Mouse (Mus musculus): ENCODE measurements around the gene Ddx46. TPM values are rescaled to one million over a fixed set of nuclear protein-coding genes. Genes with fewer than 3 reads are reported as not detected.
A peak's percentile ranks its signal among the peaks of the same experiment; 100 is the strongest.
"Not testable (repeated sequence)": the region's sequence is repeated elsewhere in the genome, so short reads cannot be mapped to it uniquely, and the experiment has no call there.

The Ddx46 gene
- polyA plus RNA-seq, 1 experiment: 10.4 TPM

DNA sequence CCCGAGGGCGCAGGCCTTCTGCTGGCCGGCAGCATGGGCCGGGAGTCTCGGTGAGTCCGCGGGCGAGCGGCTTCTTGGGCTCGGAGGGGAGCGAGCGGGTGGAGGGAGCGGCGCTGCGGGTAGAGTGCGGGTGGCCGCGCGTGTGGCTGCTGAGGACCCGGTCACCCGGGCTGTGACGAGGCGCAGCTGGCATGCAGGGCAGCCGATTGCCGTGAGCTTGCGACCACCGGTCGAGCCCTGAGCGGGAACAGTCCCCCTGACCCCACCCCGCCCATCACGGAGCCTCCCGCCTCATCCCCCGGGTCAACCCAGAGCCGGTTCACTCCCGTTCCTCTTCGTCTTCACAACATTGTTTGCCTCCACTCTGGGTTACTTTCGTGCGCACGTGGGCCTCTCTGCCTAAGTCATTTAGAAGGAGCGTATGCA is 332 bp downstream of the Ddx46 start:
- TF ChIP-seq CTCF (IDR thresholded peaks at IDR 0.05; ENCODE audit: extremely low read depth, insufficient read depth, insufficient read length, insufficient replicate concordance): no peak
- TF ChIP-seq POLR2A (IDR thresholded peaks at IDR 0.05; ENCODE audit: low read depth, low read length): no peak
- Histone ChIP-seq H3K4me3 (ENCODE audit: extremely low read depth, insufficient read depth, insufficient read length) (peak overlapping the region; percentile 98), H3K36me3 (ENCODE audit: control insufficient read depth, insufficient read depth, low read length) (peaks cover 11% of the 10 kb centered on the region), H3K27me3 (ENCODE audit: control insufficient read depth, insufficient read depth, low read length) (no peaks in the 10 kb centered on the region), H3K4me1 (ENCODE audit: control insufficient read depth, insufficient read depth, insufficient read length) (peaks cover 5% of the 10 kb centered on the region; the same call in 1 of the 2 replicates), H3K27ac (ENCODE audit: insufficient read depth, low read length) (peak overlapping the region; percentile 82)
- no peak for DNase-seq (ENCODE audit: low read depth in 1 of 2, low spot score in 2 of 2)
- 1% methylated on average over 40 of the region's 40 CpGs for WGBS

DNA sequence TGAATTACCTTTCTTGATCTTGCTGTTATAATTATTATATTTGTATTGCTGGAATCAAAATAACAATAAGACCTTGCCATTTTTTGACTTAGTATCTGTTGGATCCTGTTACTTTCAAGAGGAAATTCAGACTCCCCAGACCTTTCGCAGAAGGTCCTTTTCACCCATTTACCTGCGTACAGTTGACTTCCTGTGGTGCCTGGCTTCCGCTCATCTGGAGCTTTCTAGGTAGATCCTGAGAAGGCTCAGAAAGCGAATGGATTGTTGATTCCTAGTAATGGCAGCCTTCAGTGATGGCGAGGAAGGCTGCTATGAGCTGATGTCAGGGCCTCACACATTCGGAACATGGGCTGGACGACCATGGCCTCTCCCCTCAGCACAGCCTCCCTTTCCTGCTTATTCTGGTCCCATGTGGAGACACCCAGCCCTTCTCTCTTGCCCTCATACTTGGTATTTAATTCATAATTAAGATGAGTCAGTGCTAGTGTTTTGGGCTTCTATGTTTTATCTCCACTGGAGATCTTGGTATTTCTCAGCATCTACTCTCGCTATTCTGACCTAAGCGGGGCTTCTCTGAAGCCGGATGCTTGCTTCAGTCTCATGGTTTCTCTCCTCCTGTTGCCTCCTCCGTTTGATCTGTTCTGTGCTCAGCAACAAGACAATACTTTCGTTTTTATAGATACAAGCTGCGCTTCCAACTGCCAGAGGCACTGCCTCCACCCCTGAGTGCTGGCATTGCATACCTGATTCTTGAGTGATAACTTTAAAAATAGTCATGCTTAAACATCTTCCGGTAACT is 1.6 kb downstream of the Ddx46 start:
- Histone ChIP-seq H3K4me3 (ENCODE audit: extremely low read depth, insufficient read depth, insufficient read length) (no peak overlapping the region), H3K27ac (ENCODE audit: insufficient read depth, low read length) (no peak overlapping the region), H3K36me3 (ENCODE audit: control insufficient read depth, insufficient read depth, low read length) (peaks cover 12% of the 10 kb centered on the region), H3K27me3 (ENCODE audit: control insufficient read depth, insufficient read depth, low read length) (no peaks in the 10 kb centered on the region), H3K4me1 (ENCODE audit: control insufficient read depth, insufficient read depth, insufficient read length) (peaks cover 5% of the 10 kb centered on the region; the same call in 1 of the 2 replicates)
- no peak for TF ChIP-seq CTCF (IDR thresholded peaks at IDR 0.05; ENCODE audit: extremely low read depth, insufficient read depth, insufficient read length, insufficient replicate concordance)
- TF ChIP-seq POLR2A (IDR thresholded peaks at IDR 0.05; ENCODE audit: low read depth, low read length): no peak
- WGBS: 86% methylated on average over 14 of the region's 14 CpGs
- no peak for DNase-seq (ENCODE audit: low read depth in 1 of 2, low spot score in 2 of 2)

DNA sequence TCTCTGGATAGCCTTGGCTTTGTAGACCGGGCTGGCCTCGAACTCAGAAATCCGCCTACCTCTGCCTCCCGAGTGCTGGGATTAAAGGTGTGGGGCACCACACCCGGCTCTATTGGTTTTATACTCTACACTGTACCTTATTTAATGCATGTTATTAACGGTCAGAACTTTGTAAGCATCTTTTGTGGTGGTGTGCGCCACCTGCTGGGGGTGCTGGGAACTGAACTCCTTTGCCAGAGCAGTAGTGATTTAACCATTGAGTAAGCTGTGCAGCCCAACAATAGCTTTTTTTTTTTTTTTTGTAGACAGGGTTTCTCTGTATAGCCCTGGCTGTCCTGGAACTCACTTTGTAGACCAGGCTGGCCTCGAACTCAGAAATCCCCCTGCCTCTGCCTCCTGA is 5.7 kb downstream of the Ddx46 start:
- peaks cover 13% of the 10 kb centered on the region for H3K36me3 ChIP-seq (ENCODE audit: control insufficient read depth, insufficient read depth, low read length)
- not testable (repeated sequence) for H3K27me3 ChIP-seq (ENCODE audit: control insufficient read depth, insufficient read depth, low read length); H3K4me1 ChIP-seq (ENCODE audit: control insufficient read depth, insufficient read depth, insufficient read length); H3K27ac ChIP-seq (ENCODE audit: insufficient read depth, low read length); H3K4me3 ChIP-seq (ENCODE audit: extremely low read depth, insufficient read depth, insufficient read length)
- DNase-seq (ENCODE audit: low read depth in 1 of 2, low spot score in 2 of 2): peak; percentile 51 to 75
- WGBS: 44% methylated on average over 8 of the region's 8 CpGs
- TF ChIP-seq CTCF (IDR thresholded peaks at IDR 0.05; ENCODE audit: extremely low read depth, insufficient read depth, insufficient read length, insufficient replicate concordance): peak; percentile 78; the same call in 1 of the 2 replicates

DNA sequence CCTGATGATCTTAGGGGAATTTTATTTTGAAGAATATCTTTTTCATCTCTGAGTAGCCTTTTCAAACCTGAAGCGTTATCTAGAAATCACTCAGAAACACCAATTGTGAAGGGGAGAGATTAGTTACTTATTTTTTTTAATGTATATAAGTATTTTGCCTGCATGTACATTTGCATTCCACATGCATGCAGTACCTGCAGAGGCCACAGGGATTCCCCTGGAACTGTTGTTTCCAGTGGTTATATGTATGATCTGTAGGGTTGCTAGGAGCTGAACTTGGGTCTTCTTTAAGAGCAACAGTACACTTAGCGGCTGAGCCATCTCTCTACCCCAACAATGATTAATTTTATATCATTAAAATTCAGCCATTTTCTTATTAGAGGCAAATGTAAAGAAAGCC is 9.7 kb downstream of the Ddx46 start:
- H3K36me3 ChIP-seq (ENCODE audit: control insufficient read depth, insufficient read depth, low read length): peaks cover 36% of the 10 kb centered on the region
- TF ChIP-seq CTCF (IDR thresholded peaks at IDR 0.05; ENCODE audit: extremely low read depth, insufficient read depth, insufficient read length, insufficient replicate concordance): no peak
- TF ChIP-seq POLR2A (IDR thresholded peaks at IDR 0.05; ENCODE audit: low read depth, low read length): no peak
- no peak for DNase-seq (ENCODE audit: low read depth in 1 of 2, low spot score in 2 of 2)
- H3K4me3 ChIP-seq (ENCODE audit: extremely low read depth, insufficient read depth, insufficient read length): no peak overlapping the region
- H3K27ac ChIP-seq (ENCODE audit: insufficient read depth, low read length): no peak overlapping the region
- H3K4me1 ChIP-seq (ENCODE audit: control insufficient read depth, insufficient read depth, insufficient read length): no peaks in the 10 kb centered on the region
- no peaks in the 10 kb centered on the region for H3K27me3 ChIP-seq (ENCODE audit: control insufficient read depth, insufficient read depth, low read length)
- 98% methylated on average over 2 of the region's 2 CpGs for WGBS

DNA sequence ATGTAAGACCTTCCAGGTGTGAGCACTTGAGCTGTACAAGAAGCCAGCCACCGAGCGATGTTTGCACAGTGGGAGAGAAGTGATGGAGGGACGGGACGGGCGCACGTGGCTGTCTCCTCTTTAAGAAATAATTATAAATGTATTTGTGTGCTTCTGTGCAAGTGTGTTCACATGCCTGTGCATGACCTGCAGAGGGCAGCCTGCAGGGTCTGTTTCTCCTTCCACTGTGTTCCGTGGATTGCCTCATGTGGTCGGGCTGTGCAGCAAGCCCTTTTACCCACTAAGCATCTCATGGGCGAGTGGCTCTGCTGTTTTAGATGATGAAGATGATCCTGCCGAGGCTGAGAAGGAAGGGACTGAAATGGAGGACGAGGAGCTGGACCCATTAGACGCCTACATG is 15.3 kb downstream of the Ddx46 start:
- no peak overlapping the region for H3K27ac ChIP-seq (ENCODE audit: insufficient read depth, low read length)
- H3K4me3 ChIP-seq (ENCODE audit: extremely low read depth, insufficient read depth, insufficient read length): no peak overlapping the region
- no peak for DNase-seq (ENCODE audit: low read depth in 1 of 2, low spot score in 2 of 2)
- 94% methylated on average over 12 of the region's 12 CpGs for WGBS
- no peaks in the 10 kb centered on the region for H3K4me1 ChIP-seq (ENCODE audit: control insufficient read depth, insufficient read depth, insufficient read length)
- TF ChIP-seq POLR2A (IDR thresholded peaks at IDR 0.05; ENCODE audit: low read depth, low read length) (no peak), CTCF (IDR thresholded peaks at IDR 0.05; ENCODE audit: extremely low read depth, insufficient read depth, insufficient read length, insufficient replicate concordance) (no peak)
- H3K36me3 ChIP-seq (ENCODE audit: control insufficient read depth, insufficient read depth, low read length): peaks cover 74% of the 10 kb centered on the region
- H3K27me3 ChIP-seq (ENCODE audit: control insufficient read depth, insufficient read depth, low read length): no peaks in the 10 kb centered on the region

DNA sequence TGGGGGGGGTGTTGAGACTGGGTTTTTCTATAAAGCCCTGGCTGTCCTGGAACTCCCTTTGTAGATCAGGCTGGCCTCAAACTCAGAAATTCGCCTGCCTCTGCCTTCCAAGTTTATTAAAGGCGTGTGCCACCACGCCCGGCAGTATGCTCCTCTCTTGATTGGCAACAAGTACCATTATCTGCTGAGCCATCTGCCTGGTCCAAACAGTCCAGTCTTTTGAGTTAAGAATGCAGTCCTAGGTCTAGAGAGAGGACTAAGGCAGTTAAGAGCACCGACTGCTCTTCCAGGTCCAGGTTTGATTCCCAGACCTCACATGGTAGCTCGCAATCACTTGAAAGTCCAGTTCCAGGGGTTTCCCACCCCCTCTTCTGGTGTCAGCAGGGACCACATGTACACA is 16.2 kb downstream of the Ddx46 start:
- 86% methylated on average over 6 of the region's 6 CpGs for WGBS
- no peak for DNase-seq (ENCODE audit: low read depth in 1 of 2, low spot score in 2 of 2)
- no peaks in the 10 kb centered on the region for H3K4me1 ChIP-seq (ENCODE audit: control insufficient read depth, insufficient read depth, insufficient read length)
- no peak for TF ChIP-seq CTCF (IDR thresholded peaks at IDR 0.05; ENCODE audit: extremely low read depth, insufficient read depth, insufficient read length, insufficient replicate concordance)
- no peak for TF ChIP-seq POLR2A (IDR thresholded peaks at IDR 0.05; ENCODE audit: low read depth, low read length)
- no peak overlapping the region for H3K27ac ChIP-seq (ENCODE audit: insufficient read depth, low read length)
- H3K36me3 ChIP-seq (ENCODE audit: control insufficient read depth, insufficient read depth, low read length): peaks cover 72% of the 10 kb centered on the region
- no peaks in the 10 kb centered on the region for H3K27me3 ChIP-seq (ENCODE audit: control insufficient read depth, insufficient read depth, low read length)
- H3K4me3 ChIP-seq (ENCODE audit: extremely low read depth, insufficient read depth, insufficient read length): no peak overlapping the region

DNA sequence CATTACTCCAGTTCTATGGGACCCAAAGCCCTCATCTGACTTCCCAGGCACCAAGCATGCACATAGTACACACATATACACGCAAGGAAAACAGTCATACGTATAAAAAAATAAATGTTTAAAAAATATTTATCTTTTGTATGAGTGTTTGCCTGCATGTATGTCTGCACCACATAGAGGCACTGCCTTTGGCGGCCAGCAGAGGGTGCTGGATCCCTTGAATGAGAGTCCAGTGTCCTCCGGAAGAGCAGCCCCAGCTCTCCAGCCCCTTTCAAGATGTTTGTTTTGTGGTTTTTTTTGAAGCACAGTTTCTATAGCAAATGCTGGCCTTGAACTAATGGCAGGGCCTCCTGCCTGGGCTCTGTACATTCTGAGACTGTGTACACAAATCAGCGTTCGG is 33.7 kb downstream of the Ddx46 start:
- Histone ChIP-seq H3K27ac (ENCODE audit: insufficient read depth, low read length) (no peak overlapping the region), H3K4me3 (ENCODE audit: extremely low read depth, insufficient read depth, insufficient read length) (no peak overlapping the region), H3K4me1 (ENCODE audit: control insufficient read depth, insufficient read depth, insufficient read length) (no peaks in the 10 kb centered on the region), H3K27me3 (ENCODE audit: control insufficient read depth, insufficient read depth, low read length) (no peaks in the 10 kb centered on the region), H3K36me3 (ENCODE audit: control insufficient read depth, insufficient read depth, low read length) (peaks cover 44% of the 10 kb centered on the region)
- TF ChIP-seq CTCF (IDR thresholded peaks at IDR 0.05; ENCODE audit: extremely low read depth, insufficient read depth, insufficient read length, insufficient replicate concordance) (peak; percentile 38; the same call in 1 of the 2 replicates), POLR2A (IDR thresholded peaks at IDR 0.05; ENCODE audit: low read depth, low read length) (no peak)
- WGBS: 91% methylated on average over 6 of the region's 6 CpGs
- peak in 1 of 2 experiments; percentile 26 for DNase-seq (ENCODE audit: low read depth in 1 of 2, low spot score in 2 of 2)
